Mouse (Mus musculus) heart, adult 10 weeks (tissue): ENCODE data around the gene Adm. TPM values are rescaled to one million over a fixed set of nuclear protein-coding genes. Genes with fewer than 3 reads are reported as not detected.

Experiments
- polyA plus RNA-seq: library from polyadenylated mRNA; stranded (reverse); fragments of 350-450 nt; fragmentation: Illumina TruSeq; extraction: RNeasy Lipid Tissue Mini Kit (QIAGEN cat#74804); gene quantifications from one replicate; pipeline ENCODE4 v1.2.3, GENCODE M21; 2014; ENCODE audit warnings: low read depth, low replicate concordance

The Adm gene
- 18.4 TPM for polyA plus RNA-seq

GRCm38 (mm10) chr7:110627486-110628272, at the start of gene Adm:
Gene Adm, plus strand, starts transcription at chr7:110627661.

GRCm38 (mm10) chr7:110614133-110615063, 13.1 kb upstream of the Adm start, which contains the start of gene Sbf2:
Gene Sbf2, minus strand, starts transcription at chr7:110614922.

Other genes with a start within 250 kb of the Adm start
- 27.9 TPM for gene Sbf2, start 12.7 kb upstream of the Adm start, polyA plus RNA-seq
- gene Ampd3, start 140.5 kb downstream of the Adm start, polyA plus RNA-seq = 34.5 TPM
- gene Rnf141, start 216.8 kb downstream of the Adm start, polyA plus RNA-seq = 28.9 TPM
- gene Lyve1, start 235.6 kb downstream of the Adm start, polyA plus RNA-seq = 21.9 TPM